Mouse (Mus musculus) myocyte (in vitro differentiated cells): ENCODE data around the gene Gm5741. TPM values are rescaled to one million over a fixed set of nuclear protein-coding genes. Genes with fewer than 3 reads are reported as not detected.
A peak's percentile ranks its signal among the peaks of the same experiment; 100 is the strongest.

Source experiments
- H3K27me3 ChIP-seq: one replicate; pipeline ENCODE4 v1.6.1; 2011; ENCODE audit not compliant: control insufficient read depth, insufficient read depth, insufficient read length
- H3K36me3 ChIP-seq: one replicate; pipeline ENCODE4 v1.6.1; 2011; ENCODE audit not compliant: control insufficient read depth, insufficient read depth
- H3K4me2 ChIP-seq: one replicate; pipeline ENCODE4 v1.6.1; 2011; ENCODE audit warnings: low read depth, control low read depth
- H3K4me3 ChIP-seq: one replicate; pipeline ENCODE4 v1.5.1; 2011; ENCODE audit warnings: mild to moderate bottlenecking, control low read depth, moderate library complexity
- H3K79me2 ChIP-seq: one replicate; pipeline ENCODE4 v1.6.1; 2011; ENCODE audit not compliant: control insufficient read depth, insufficient read depth
- H3ac ChIP-seq: one replicate; pipeline ENCODE4 v1.6.1; 2011; ENCODE audit not compliant: control insufficient read depth, insufficient read length
- CEBPB ChIP-seq: IDR thresholded peaks from 2 replicates; pipeline ENCODE4 v1.6.1; 2011; ENCODE audit warnings: mild to moderate bottlenecking, moderate library complexity; ENCODE audit not compliant: poor library complexity, insufficient read depth, severe bottlenecking
- E2F4 ChIP-seq: IDR thresholded peaks from one replicate; pipeline ENCODE4 v1.6.1; 2011; ENCODE audit warnings: mild to moderate bottlenecking, control low read depth, moderate library complexity; ENCODE audit not compliant: insufficient read depth
- MAX ChIP-seq: IDR thresholded peaks from one replicate; pipeline ENCODE4 v1.6.1; 2011; ENCODE audit warnings: low read depth, mild to moderate bottlenecking, control low read depth
- MYOD1 ChIP-seq, 3 experiments: IDR thresholded peaks; one replicate each; pipeline ENCODE4 v1.6.1; 2011; ENCODE audit warnings: control low read depth in 2 of 3, low read depth in 2 of 3, mild to moderate bottlenecking in 2 of 3, moderate library complexity in 1 of 3; ENCODE audit not compliant: insufficient read length in 2 of 3, control insufficient read depth in 1 of 3
- MYOG ChIP-seq, 3 experiments: IDR thresholded peaks; one replicate each; pipeline ENCODE4 v1.6.1; 2011; ENCODE audit warnings: control low read depth in 2 of 3, low read depth in 2 of 3, mild to moderate bottlenecking in 2 of 3; ENCODE audit not compliant: insufficient read length in 2 of 3, control insufficient read depth in 1 of 3, insufficient read depth in 1 of 3
- POLR2A ChIP-seq: IDR thresholded peaks from one replicate; pipeline ENCODE4 v1.6.1; 2011; ENCODE audit warnings: low read depth, mild to moderate bottlenecking, control low read depth, moderate library complexity; ENCODE audit not compliant: insufficient read length
- POLR2AphosphoS2 ChIP-seq: IDR thresholded peaks from one replicate; pipeline ENCODE4 v1.6.1; 2011; ENCODE audit warnings: low read depth, control low read depth; ENCODE audit not compliant: insufficient read length
- REST ChIP-seq: IDR thresholded peaks from one replicate; pipeline ENCODE4 v1.6.1; 2011; ENCODE audit warnings: mild to moderate bottlenecking, control low read depth, moderate library complexity; ENCODE audit not compliant: insufficient read depth, insufficient read length
- SRF ChIP-seq: IDR thresholded peaks from one replicate; pipeline ENCODE4 v1.6.1; 2011; ENCODE audit warnings: low read depth; ENCODE audit not compliant: control insufficient read depth, insufficient read length
- TCF12 ChIP-seq: IDR thresholded peaks from one replicate; pipeline ENCODE4 v1.6.1; 2011; ENCODE audit warnings: mild to moderate bottlenecking, control low read depth; ENCODE audit not compliant: poor library complexity, insufficient read depth, severe bottlenecking
- TCF3 ChIP-seq: IDR thresholded peaks from one replicate; pipeline ENCODE4 v1.6.1; 2011; ENCODE audit warnings: low read depth, control low read depth; ENCODE audit not compliant: insufficient read length
- USF1 ChIP-seq: IDR thresholded peaks from one replicate; pipeline ENCODE4 v1.6.1; 2011; ENCODE audit warnings: low read depth, mild to moderate bottlenecking, control low read depth, moderate library complexity
- polyA plus RNA-seq: library from polyadenylated mRNA; unstranded; fragments of >200 nt; fragmentation: generic; extraction: Trizol; gene quantifications from one replicate; pipeline ENCODE4 v1.2.1, GENCODE M21; 2012; ENCODE audit warnings: missing spikeins

Gm5741 gene
- polyA plus RNA-seq, 1 experiment = 0.31 TPM

DNA sequence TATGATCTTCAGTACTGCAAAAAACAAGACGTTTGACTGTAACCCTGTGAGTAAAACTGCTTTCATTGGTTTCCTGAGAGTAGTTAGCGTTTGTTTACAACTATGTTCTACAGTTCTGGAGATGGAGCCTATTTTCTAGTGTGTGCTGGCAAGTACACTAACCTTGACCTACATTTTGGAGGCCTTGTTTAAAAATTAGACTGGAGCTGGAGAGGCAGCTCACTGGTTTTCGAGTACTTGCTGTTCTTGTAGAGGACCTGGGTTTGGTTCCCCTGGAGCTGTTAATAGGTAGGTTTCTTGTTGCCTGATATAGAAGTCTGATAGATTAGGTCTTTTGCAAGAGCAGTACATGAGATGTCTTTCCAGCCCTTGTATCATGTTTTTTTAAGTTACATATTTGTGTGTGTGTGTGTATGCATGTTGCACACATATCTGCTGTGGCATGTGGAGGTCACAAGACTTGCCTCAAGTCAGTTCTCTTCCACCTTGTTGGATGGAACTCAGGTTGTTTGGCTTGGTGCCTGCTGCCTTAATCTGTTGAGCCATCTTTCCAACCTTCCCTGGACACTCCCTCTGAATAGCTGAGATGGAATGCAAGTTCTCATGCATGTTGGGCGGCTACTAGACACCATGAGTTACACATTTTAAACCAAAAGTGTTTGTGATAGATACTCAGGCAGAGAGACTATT is 35.0 kb downstream of the Gm5741 start:
- TF ChIP-seq TCF3 (no peak), MYOG (IDR thresholded peaks at IDR 0.05; ENCODE audit: control insufficient read depth in 1 of 3, insufficient read depth in 1 of 3, insufficient read length in 2 of 3, low read depth in 2 of 3) (no peak), SRF (no peak), POLR2A (no peak), POLR2AphosphoS2 (no peak), MYOD1 (IDR thresholded peaks at IDR 0.05; ENCODE audit: control insufficient read depth in 1 of 3, insufficient read length in 2 of 3, low read depth in 2 of 3) (no peak), MAX (no peak), REST (no peak), CEBPB (no peak)
- Histone ChIP-seq H3K27me3 (no peaks in the 10 kb centered on the region), H3K4me2 (no peak overlapping the region), H3ac (no peak overlapping the region), H3K4me3 (no peak overlapping the region), H3K79me2 (peaks cover 41% of the 10 kb centered on the region), H3K36me3 (peaks cover 25% of the 10 kb centered on the region)

DNA sequence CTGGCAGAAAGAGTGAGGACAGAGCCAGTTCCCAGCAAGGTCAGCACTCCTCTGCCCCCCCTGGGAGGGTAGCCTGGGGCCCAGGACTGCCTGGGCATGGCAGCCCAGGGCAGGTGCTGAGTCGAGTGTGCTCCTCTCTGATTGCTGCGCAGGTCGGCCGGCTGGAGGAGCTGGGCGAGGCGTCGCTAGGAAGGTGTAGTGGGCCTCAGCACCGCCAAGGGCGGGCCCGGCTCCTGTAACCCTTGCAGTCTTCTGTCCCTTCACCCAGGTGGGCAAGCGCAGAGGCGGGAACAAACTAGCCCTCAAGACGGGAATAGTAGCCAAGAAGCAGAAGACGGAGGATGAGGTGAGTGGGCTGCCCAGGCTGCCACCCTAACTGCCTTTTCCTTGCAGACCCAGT is 38.5 kb downstream of the Gm5741 start:
- Histone ChIP-seq H3ac (no peak overlapping the region), H3K36me3 (peaks cover 25% of the 10 kb centered on the region), H3K4me3 (peak overlapping the region; percentile 99), H3K27me3 (no peaks in the 10 kb centered on the region), H3K4me2 (peak overlapping the region; percentile 88), H3K79me2 (peaks cover 52% of the 10 kb centered on the region)
- no peak for TF ChIP-seq REST
- no peak for TF ChIP-seq POLR2A
- no peak for TF ChIP-seq MAX
- TF ChIP-seq MYOD1 (IDR thresholded peaks at IDR 0.05; ENCODE audit: control insufficient read depth in 1 of 3, insufficient read length in 2 of 3, low read depth in 2 of 3) = no peak
- no peak for TF ChIP-seq TCF3
- TF ChIP-seq TCF12 = no peak
- TF ChIP-seq MYOG (IDR thresholded peaks at IDR 0.05; ENCODE audit: control insufficient read depth in 1 of 3, insufficient read depth in 1 of 3, insufficient read length in 2 of 3, low read depth in 2 of 3) = no peak
- no peak for TF ChIP-seq E2F4

DNA sequence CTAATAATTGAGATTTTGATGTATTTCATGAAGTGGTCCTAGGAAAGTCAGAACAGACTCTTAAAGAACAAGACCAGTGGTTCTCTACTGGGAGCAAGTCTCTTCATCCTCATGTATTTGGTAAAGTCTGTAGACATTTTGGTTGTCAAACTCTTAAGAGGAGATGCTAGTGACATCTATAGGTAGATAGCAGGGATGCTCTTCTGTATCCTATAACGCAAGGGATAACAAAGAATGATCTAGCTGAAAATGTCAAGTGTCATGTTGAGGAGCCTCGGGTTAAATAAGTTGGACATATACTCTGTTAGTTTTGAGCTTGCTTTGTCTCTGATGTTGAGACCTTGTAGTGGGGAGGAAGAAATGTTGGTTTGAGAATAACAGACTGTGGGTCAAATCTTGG is 39.9 kb downstream of the Gm5741 start:
- Histone ChIP-seq H3K36me3 (peaks cover 23% of the 10 kb centered on the region), H3K4me2 (peak overlapping the region; percentile 88), H3K27me3 (no peaks in the 10 kb centered on the region), H3ac (peak overlapping the region; percentile 75), H3K4me3 (peak overlapping the region; percentile 99), H3K79me2 (peaks cover 59% of the 10 kb centered on the region)
- TF ChIP-seq MAX (no peak), REST (no peak), TCF3 (no peak)

DNA sequence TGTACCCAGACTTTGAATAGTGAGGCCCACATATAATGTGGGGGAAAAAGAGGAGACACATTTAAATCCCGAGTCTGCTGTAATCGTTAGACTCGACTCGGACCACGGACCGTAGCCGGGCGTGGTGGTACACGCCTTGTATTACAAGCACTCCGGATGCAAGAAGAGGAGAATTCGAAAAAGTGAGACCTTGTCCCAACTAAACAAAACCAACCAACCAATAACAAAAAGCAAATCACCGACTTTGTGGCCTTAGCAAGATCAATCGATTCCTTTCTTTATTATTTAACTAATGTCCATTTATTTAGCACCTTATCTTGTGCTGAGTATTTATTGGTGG is 40.3 kb downstream of the Gm5741 start:
- Histone ChIP-seq H3K4me3 (peak overlapping the region; percentile 99), H3K79me2 (peaks cover 58% of the 10 kb centered on the region), H3K36me3 (peaks cover 19% of the 10 kb centered on the region), H3K27me3 (no peaks in the 10 kb centered on the region), H3K4me2 (peak overlapping the region; percentile 88), H3ac (peak overlapping the region; percentile 75)
- TF ChIP-seq E2F4 (no peak), TCF12 (no peak), USF1 (no peak), SRF (no peak), TCF3 (no peak), POLR2AphosphoS2 (no peak), POLR2A (no peak), CEBPB (no peak), REST (no peak), MYOG (IDR thresholded peaks at IDR 0.05; ENCODE audit: control insufficient read depth in 1 of 3, insufficient read depth in 1 of 3, insufficient read length in 2 of 3, low read depth in 2 of 3) (no peak)

DNA sequence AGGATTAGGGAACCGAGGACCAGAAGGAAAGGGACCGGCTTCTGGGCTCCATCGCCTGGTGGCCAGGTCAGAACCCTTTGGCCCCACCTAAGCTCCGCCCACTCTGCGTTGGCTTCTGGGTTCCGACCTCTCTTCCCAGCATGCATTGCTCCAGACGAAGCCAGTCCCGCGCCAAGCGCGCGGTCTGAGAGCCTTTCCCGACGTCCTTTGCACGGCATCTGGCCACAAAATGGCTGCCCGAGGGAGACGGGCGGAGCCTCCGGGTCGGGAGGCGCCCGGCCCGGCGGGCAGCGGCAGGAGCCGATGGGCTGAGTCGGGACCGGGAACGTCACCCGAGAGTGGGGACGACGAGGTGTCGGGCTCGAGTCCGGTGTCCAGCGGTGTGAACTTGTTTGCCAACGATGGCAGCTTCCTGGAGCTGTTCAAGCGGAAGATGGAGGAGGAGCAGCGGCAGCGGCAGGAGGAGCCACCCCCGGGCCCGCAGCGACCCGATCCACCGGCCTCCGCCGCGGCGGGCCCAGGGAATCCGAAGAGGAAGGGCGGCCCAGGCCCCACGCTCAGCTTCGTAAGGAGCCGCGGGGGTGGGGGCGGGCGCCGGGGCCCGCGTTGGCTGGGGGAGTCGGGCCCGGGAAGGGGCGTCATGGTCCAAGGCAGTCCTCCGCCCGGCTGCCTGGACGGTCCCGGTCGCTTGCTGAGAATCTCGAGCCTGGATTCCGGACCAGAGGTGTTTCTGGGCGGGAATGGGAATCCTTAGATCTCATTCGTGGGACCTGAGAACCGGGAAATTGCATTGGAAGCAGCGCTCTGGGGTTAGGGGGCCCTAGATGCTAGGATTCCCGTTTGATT is 40.9 kb downstream of the Gm5741 start, which contains the start of gene Trir:
Trir (plus strand) TSS at position 154 of the 846 bp plus-strand sequence.
- peaks cover 17% of the 10 kb centered on the region for H3K36me3 ChIP-seq
- TF ChIP-seq REST = no peak
- TF ChIP-seq MYOG (IDR thresholded peaks at IDR 0.05; ENCODE audit: control insufficient read depth in 1 of 3, insufficient read depth in 1 of 3, insufficient read length in 2 of 3, low read depth in 2 of 3) = peak in 1 of 3 experiments; percentile 59
- TF ChIP-seq POLR2A = peak; percentile 93
- TF ChIP-seq MYOD1 (IDR thresholded peaks at IDR 0.05; ENCODE audit: control insufficient read depth in 1 of 3, insufficient read length in 2 of 3, low read depth in 2 of 3) = peak in 1 of 3 experiments; percentile 54
- TF ChIP-seq CEBPB = no peak
- peak; percentile 76 for TF ChIP-seq POLR2AphosphoS2
- peak; percentile 85 for TF ChIP-seq E2F4
- H3K27me3 ChIP-seq = no peaks in the 10 kb centered on the region
- H3K79me2 ChIP-seq = peaks cover 58% of the 10 kb centered on the region
- H3K4me2 ChIP-seq = peak within 1 kb of the TSS; percentile 99
- peak within 1 kb of the TSS; percentile 99 for H3K4me3 ChIP-seq
- peak within 1 kb of the TSS; percentile 75 for H3ac ChIP-seq
